Mouse (Mus musculus): ENCODE results near the gene Aebp2.
A peak's percentile ranks its signal among the peaks of the same experiment; 100 is the strongest.

Aebp2 gene

GRCm38 (mm10) chr6:140696192-140696879, 73.9 kb downstream of the Aebp2 start:
- DNase-seq (ENCODE audit: low spot score in 2 of 2) = no peak

GRCm38 (mm10) chr6:140697994-140698393, 75.5 kb downstream of the Aebp2 start:
- no peak for DNase-seq (ENCODE audit: low spot score in 2 of 2)

GRCm38 (mm10) chr6:140698596-140698995, 76.1 kb downstream of the Aebp2 start:
- DNase-seq (ENCODE audit: low spot score in 2 of 2) = no peak

- DNase-seq (ENCODE audit: low spot score in 2 of 2) = no peak
Observed at GRCm38 (mm10) chr6:140701259-140701658, 78.8 kb downstream of the Aebp2 start.

GRCm38 (mm10) chr6:140705132-140705531, 82.7 kb downstream of the Aebp2 start:
- DNase-seq (ENCODE audit: low spot score in 2 of 2) = no peak

GRCm38 (mm10) chr6:140706056-140706455, 83.6 kb downstream of the Aebp2 start:
- no peak for DNase-seq (ENCODE audit: low spot score in 2 of 2)

- no peak for DNase-seq (ENCODE audit: low spot score in 2 of 2)
Observed at GRCm38 (mm10) chr6:140708059-140708458, 85.6 kb downstream of the Aebp2 start.

GRCm38 (mm10) chr6:140709415-140710107, 87.1 kb downstream of the Aebp2 start:
- no peak for DNase-seq (ENCODE audit: low spot score in 2 of 2)

GRCm38 (mm10) chr6:140712754-140713153, 90.3 kb downstream of the Aebp2 start:
- peak in 1 of 2 experiments; percentile 24 for DNase-seq (ENCODE audit: low spot score in 2 of 2)

- peak; percentile 17 to 35 for DNase-seq (ENCODE audit: low spot score in 2 of 2)
Observed at GRCm38 (mm10) chr6:140714905-140715365, 92.5 kb downstream of the Aebp2 start.

- DNase-seq (ENCODE audit: low spot score in 2 of 2) = no peak
Observed at GRCm38 (mm10) chr6:140722058-140722457, 99.6 kb downstream of the Aebp2 start.

All from spleen, postnatal 14 days (tissue).